Mouse (Mus musculus) embryonic facial prominence, embryonic 13.5 days (tissue): ENCODE data around the gene Iars2. TPM values are rescaled to one million over a fixed set of nuclear protein-coding genes. Genes with fewer than 3 reads are reported as not detected.

Experiments used
- ATAC-seq: fragments of 200-750 bp; cut with Nextera tagmentation; 2 replicates; pipeline ENCODE4 v1.8.0; 2017; ENCODE audit warnings: low read depth; ENCODE audit not compliant: insufficient number of reproducible peaks, insufficient read depth, low FRiP score, low TSS enrichment
- H3K27ac ChIP-seq: fragments of 300-500 bp; sonication (generic); 2 replicates; pipeline ENCODE4 v1.5.1; 2015; ENCODE audit warnings: moderate library complexity, mild to moderate bottlenecking, inconsistent platforms
- H3K27me3 ChIP-seq: fragments of 300-500 bp; sonication (generic); 2 replicates; pipeline ENCODE4 v1.6.1; 2015; ENCODE audit warnings: mild to moderate bottlenecking, inconsistent platforms
- H3K36me3 ChIP-seq: fragments of 300-500 bp; sonication (generic); 2 replicates; pipeline ENCODE4 v1.6.1; 2015; ENCODE audit warnings: mild to moderate bottlenecking, inconsistent platforms
- H3K4me1 ChIP-seq: fragments of 300-500 bp; sonication (generic); 2 replicates; pipeline ENCODE4 v1.6.1; 2015; ENCODE audit warnings: inconsistent platforms
- H3K4me2 ChIP-seq: fragments of 300-500 bp; sonication (generic); 2 replicates; pipeline ENCODE4 v1.6.1; 2015; ENCODE audit warnings: moderate library complexity, mild to moderate bottlenecking, inconsistent platforms
- H3K4me3 ChIP-seq: fragments of 300-500 bp; sonication (generic); 2 replicates; pipeline ENCODE4 v1.5.1; 2015; ENCODE audit warnings: mild to moderate bottlenecking, inconsistent platforms
- H3K9ac ChIP-seq: fragments of 300-500 bp; sonication (generic); 2 replicates; pipeline ENCODE4 v1.6.1; 2015; ENCODE audit warnings: mild to moderate bottlenecking, inconsistent platforms
- H3K9me3 ChIP-seq: fragments of 300-500 bp; sonication (generic); 2 replicates; pipeline ENCODE4 v1.6.1; 2016; ENCODE audit warnings: inconsistent platforms
- WGBS: fragments of 180-500 bp; shearing (Covaris S2); methylation state at CpG from one replicate; pipeline ENCODE4 v1.1.7; 2015; ENCODE audit warnings: mixed read lengths; 5-methylcytosine and 5-hydroxymethylcytosine counted together
- polyA plus RNA-seq: library from polyadenylated mRNA; unstranded; fragments of >200 nt; fragmentation: Nextera tagmentation; extraction: Ambion mirVana; gene quantifications from 2 replicates; pipeline ENCODE4 v1.2.1, GENCODE M21; 2015

The Iars2 gene
- polyA plus RNA-seq, 1 experiment from 2014 or later = 23.3 TPM

DNA sequence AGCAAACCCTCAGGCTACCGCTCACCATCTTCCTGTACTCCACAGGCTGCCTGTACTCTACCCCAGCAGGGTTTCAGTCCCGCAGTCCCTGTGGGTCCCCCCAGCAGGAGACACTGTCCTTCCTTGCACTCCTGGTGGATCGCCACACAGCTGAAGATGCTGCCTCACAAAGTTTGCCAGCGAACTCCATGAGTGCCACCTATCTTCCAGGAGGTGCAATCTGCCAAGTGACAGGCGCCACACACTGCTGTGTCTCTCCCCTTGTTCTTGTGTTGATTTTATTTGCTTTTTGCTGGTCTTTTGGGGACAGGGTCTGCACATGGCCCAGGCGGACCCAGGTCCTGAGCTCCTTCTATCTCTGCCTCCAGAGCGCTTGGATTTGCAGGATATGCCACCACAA, 32.3 kb downstream of the Iars2 start:
- no peak for ATAC-seq
- no peak overlapping the region for H3K27ac ChIP-seq
- WGBS = 92% methylated on average over 7 of the region's 7 CpGs
- H3K4me3 ChIP-seq = no peak overlapping the region
- H3K9me3 ChIP-seq = no peaks in the 10 kb centered on the region
- H3K9ac ChIP-seq = no peak overlapping the region
- peaks cover 84% of the 10 kb centered on the region for H3K36me3 ChIP-seq
- no peak overlapping the region for H3K4me2 ChIP-seq
- no peaks in the 10 kb centered on the region for H3K27me3 ChIP-seq
- H3K4me1 ChIP-seq = no peaks in the 10 kb centered on the region

- H3K9me3 ChIP-seq = no peaks in the 10 kb centered on the region
- no peak overlapping the region for H3K9ac ChIP-seq
- no peak overlapping the region for H3K4me2 ChIP-seq
- H3K4me3 ChIP-seq = no peak overlapping the region
- no peaks in the 10 kb centered on the region for H3K4me1 ChIP-seq
- peaks cover 88% of the 10 kb centered on the region for H3K36me3 ChIP-seq
- no peak for ATAC-seq
- H3K27ac ChIP-seq = no peak overlapping the region
- H3K27me3 ChIP-seq = no peaks in the 10 kb centered on the region
- 92% methylated on average over 10 of the region's 10 CpGs for WGBS
These were observed 36.4 kb downstream of the Iars2 start for GRCm38 (mm10) chr1:185292646-185293360.

GRCm38 (mm10) chr1:185291336-185291735, 37.9 kb downstream of the Iars2 start:
- H3K27ac ChIP-seq = no peak overlapping the region
- no peaks in the 10 kb centered on the region for H3K9me3 ChIP-seq
- no peak overlapping the region for H3K4me3 ChIP-seq
- whole genome bisulfite sequencing = 88% methylated on average over 4 of the region's 4 CpGs
- peaks cover 87% of the 10 kb centered on the region for H3K36me3 ChIP-seq
- H3K9ac ChIP-seq = no peak overlapping the region
- ATAC-seq = no peak
- H3K4me1 ChIP-seq = no peaks in the 10 kb centered on the region
- H3K4me2 ChIP-seq = no peak overlapping the region
- no peaks in the 10 kb centered on the region for H3K27me3 ChIP-seq

DNA sequence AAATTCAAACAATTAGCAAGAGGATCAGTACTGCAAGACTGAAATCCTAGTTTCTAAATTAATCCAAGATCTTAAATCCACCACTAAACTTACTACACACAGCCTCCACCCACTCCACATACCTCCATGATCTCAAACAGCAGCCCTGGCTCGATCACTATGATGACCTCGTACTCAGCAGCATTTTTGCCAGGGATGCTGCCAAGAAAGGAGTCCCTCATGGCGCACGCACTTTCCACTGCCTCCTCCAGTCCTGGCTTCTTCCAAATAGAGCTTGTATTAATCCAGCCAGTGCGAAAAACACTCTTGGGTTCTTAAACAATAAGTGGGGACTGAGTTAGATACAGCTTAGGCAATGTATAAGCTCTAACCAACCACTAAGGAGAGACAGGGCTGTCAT, 40.0 kb downstream of the Iars2 start:
- Histone ChIP-seq H3K4me1 (no peaks in the 10 kb centered on the region; the same call in 1 of the 2 replicates), H3K36me3 (peaks cover 80% of the 10 kb centered on the region), H3K27ac (no peak overlapping the region), H3K4me3 (no peak overlapping the region), H3K4me2 (no peak overlapping the region), H3K9me3 (no peaks in the 10 kb centered on the region), H3K9ac (no peak overlapping the region), H3K27me3 (no peaks in the 10 kb centered on the region)
- no peak for ATAC-seq
- WGBS = 87% methylated on average over 5 of the region's 5 CpGs

- no peak overlapping the region for H3K4me3 ChIP-seq
- H3K27me3 ChIP-seq = no peaks in the 10 kb centered on the region
- H3K4me2 ChIP-seq = no peak overlapping the region
- H3K9me3 ChIP-seq = no peaks in the 10 kb centered on the region
- no peak overlapping the region for H3K27ac ChIP-seq
- WGBS = 92% methylated on average over 20 of the region's 20 CpGs
- no peak for ATAC-seq
- no peaks in the 10 kb centered on the region; the same call in 1 of the 2 replicates for H3K4me1 ChIP-seq
- H3K36me3 ChIP-seq = peaks cover 78% of the 10 kb centered on the region
- no peak overlapping the region for H3K9ac ChIP-seq
These were observed 42.1 kb downstream of the Iars2 start for GRCm38 (mm10) chr1:185287066-185287465.

- Histone ChIP-seq H3K36me3 (peaks cover 77% of the 10 kb centered on the region), H3K4me1 (no peaks in the 10 kb centered on the region; the same call in 1 of the 2 replicates), H3K27me3 (no peaks in the 10 kb centered on the region), H3K4me3 (no peak overlapping the region), H3K9ac (no peak overlapping the region), H3K27ac (no peak overlapping the region), H3K4me2 (no peak overlapping the region), H3K9me3 (no peaks in the 10 kb centered on the region)
- no peak for ATAC-seq
- 80% methylated on average over 4 of the region's 4 CpGs for WGBS
These were observed 44.0 kb downstream of the Iars2 start for GRCm38 (mm10) chr1:185285171-185285570.

GRCm38 (mm10) chr1:185284740-185285139, 44.5 kb downstream of the Iars2 start:
- H3K4me2 ChIP-seq = no peak overlapping the region
- H3K4me1 ChIP-seq = no peaks in the 10 kb centered on the region; the same call in 1 of the 2 replicates
- no peak overlapping the region for H3K4me3 ChIP-seq
- H3K9me3 ChIP-seq = no peaks in the 10 kb centered on the region
- H3K27me3 ChIP-seq = no peaks in the 10 kb centered on the region
- H3K9ac ChIP-seq = no peak overlapping the region
- peaks cover 76% of the 10 kb centered on the region for H3K36me3 ChIP-seq
- 64% methylated on average over 4 of the region's 4 CpGs for WGBS
- no peak for ATAC-seq
- H3K27ac ChIP-seq = no peak overlapping the region

- Histone ChIP-seq H3K9ac (no peak overlapping the region), H3K36me3 (peaks cover 85% of the 10 kb centered on the region), H3K27ac (no peak overlapping the region), H3K4me3 (no peak overlapping the region), H3K4me1 (no peaks in the 10 kb centered on the region; the same call in 1 of the 2 replicates), H3K9me3 (no peaks in the 10 kb centered on the region), H3K4me2 (no peak overlapping the region), H3K27me3 (no peaks in the 10 kb centered on the region)
- 91% methylated on average over 15 of the region's 15 CpGs for WGBS
- no peak for ATAC-seq
These were observed 45.9 kb downstream of the Iars2 start for GRCm38 (mm10) chr1:185283247-185283646.

GRCm38 (mm10) chr1:185282846-185283245, 46.4 kb downstream of the Iars2 start:
- Histone ChIP-seq H3K4me1 (no peaks in the 10 kb centered on the region; the same call in 1 of the 2 replicates), H3K27me3 (no peaks in the 10 kb centered on the region), H3K9ac (no peak overlapping the region), H3K4me2 (no peak overlapping the region), H3K36me3 (peaks cover 86% of the 10 kb centered on the region), H3K9me3 (no peaks in the 10 kb centered on the region), H3K27ac (no peak overlapping the region), H3K4me3 (no peak overlapping the region)
- no peak for ATAC-seq
- WGBS = 94% methylated on average over 11 of the region's 11 CpGs

- WGBS = 89% methylated on average over 4 of the region's 4 CpGs
- peaks cover 90% of the 10 kb centered on the region for H3K36me3 ChIP-seq
- H3K4me1 ChIP-seq = no peaks in the 10 kb centered on the region; the same call in 1 of the 2 replicates
- no peak overlapping the region for H3K27ac ChIP-seq
- no peaks in the 10 kb centered on the region for H3K9me3 ChIP-seq
- no peak overlapping the region for H3K9ac ChIP-seq
- H3K27me3 ChIP-seq = no peaks in the 10 kb centered on the region
- no peak for ATAC-seq
- H3K4me3 ChIP-seq = no peak overlapping the region
- H3K4me2 ChIP-seq = no peak overlapping the region
These were observed 48.6 kb downstream of the Iars2 start for GRCm38 (mm10) chr1:185280616-185281015.

- Histone ChIP-seq H3K4me1 (no peaks in the 10 kb centered on the region), H3K4me3 (no peak overlapping the region), H3K9ac (no peak overlapping the region), H3K9me3 (no peaks in the 10 kb centered on the region), H3K27ac (no peak overlapping the region), H3K36me3 (peaks cover 87% of the 10 kb centered on the region), H3K27me3 (no peaks in the 10 kb centered on the region), H3K4me2 (no peak overlapping the region)
- 83% methylated on average over 9 of the region's 9 CpGs for WGBS
- no peak for ATAC-seq
These were observed 49.9 kb downstream of the Iars2 start for GRCm38 (mm10) chr1:185279288-185279687.

DNA sequence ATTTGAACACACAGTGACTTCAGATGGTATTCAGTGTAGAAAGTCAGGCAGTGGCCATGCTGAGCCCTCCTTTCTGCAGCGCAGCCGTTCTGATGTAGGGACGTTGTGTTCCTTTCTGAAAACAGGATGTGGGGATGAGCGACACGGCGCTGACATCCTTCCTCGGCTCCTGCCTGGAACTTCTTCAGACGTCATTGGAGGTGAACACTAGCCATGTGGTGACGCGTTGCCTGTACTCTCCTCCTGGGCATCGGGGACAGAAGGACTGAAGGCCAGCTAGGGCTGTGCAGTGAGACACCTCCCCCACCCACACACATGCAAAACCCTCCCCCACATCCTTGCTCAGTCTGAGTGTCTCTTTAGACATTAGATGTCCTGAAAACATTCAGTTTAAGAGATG, 52.2 kb downstream of the Iars2 start:
- no peak for ATAC-seq
- Histone ChIP-seq H3K36me3 (peaks cover 85% of the 10 kb centered on the region), H3K27ac (no peak overlapping the region), H3K27me3 (no peaks in the 10 kb centered on the region), H3K4me1 (no peaks in the 10 kb centered on the region), H3K9ac (no peak overlapping the region), H3K4me3 (no peak overlapping the region), H3K9me3 (peaks cover 3% of the 10 kb centered on the region; the same call in 1 of the 2 replicates), H3K4me2 (no peak overlapping the region)
- WGBS = 86% methylated on average over 11 of the region's 11 CpGs
